29 mouse cellular contexts compared by ENCODE assay signal in the genomic region with DNA sequence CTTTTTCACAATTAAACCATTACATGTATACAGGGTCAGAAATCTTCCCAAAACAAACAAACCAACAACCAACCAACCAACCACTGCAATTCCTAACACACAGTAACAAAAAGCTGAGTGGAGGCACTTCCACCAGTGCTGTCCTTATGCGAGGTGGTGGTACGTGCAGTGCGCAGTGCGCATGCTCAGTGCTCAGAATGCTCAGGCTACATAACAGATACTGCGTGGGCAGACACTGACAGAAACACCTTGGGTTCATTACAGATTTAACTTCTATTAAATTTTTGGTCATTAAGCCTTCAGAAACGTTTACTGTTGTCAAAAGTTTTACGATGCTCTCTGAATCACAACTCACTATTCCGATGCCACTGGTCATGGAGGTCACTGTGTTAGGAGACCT. TPM values are rescaled to one million over a fixed set of nuclear protein-coding genes. Genes with fewer than 3 reads are reported as not detected.
DNase-seq lines count a peak whose midpoint lies in the region; ATAC-seq and TF ChIP-seq lines count a peak whose summit lies in the region.
"Had no signal": no experiment of that assay in that cellular context is flagged by ENCODE, and none has a peak within 500 bp of the region (broad histone marks: within the 10 kb centered on the region; RNA-seq: fewer than 3 reads in every experiment).

No protein-coding gene starts in this region.

- H3K4me1 ChIP-seq in kidney, embryonic 14.5 days (ENCODE audit: control insufficient read depth, insufficient read depth, low read length): peaks cover 10% of the 10 kb centered on the region; the same call in 1 of the 2 replicates
- H3K4me1 ChIP-seq in ES-E14 (ENCODE audit: control insufficient read depth in 2 of 2, insufficient read depth in 2 of 2, low read length in 2 of 2, poor library complexity in 1 of 2): 0 out of 4 replicates have a peak, but pooled peaks cover 0 to 2% of the 10 kb centered on the region in 2 experiments
- H3K4me1 ChIP-seq: forebrain, embryonic 10.5 days; hindbrain, embryonic 10.5 days; intestine, embryonic 15.5 days had no signal

- in situ Hi-C loops in ES-E14 (cut with MboI; ENCODE audit: low sequenced_read_pairs in 2 of 2, unreplicated experiment in 2 of 2): no loop called here

- no peaks in the 10 kb centered on the region for H3K27me3 ChIP-seq in kidney, embryonic 14.5 days (ENCODE audit: control insufficient read depth, insufficient read depth, low read length)
- H3K27me3 ChIP-seq: heart, embryonic 12.5 days; heart, embryonic 15.5 days; intestine, embryonic 15.5 days; Patski had no signal

- WGBS in kidney, embryonic 14.5 days: 71% methylated on average over 8 of the region's 8 CpGs

- 0 out of 2 replicates have a peak, but pooled peaks have one; percentile 72 for ATAC-seq in kidney, embryonic 14.5 days (ENCODE audit: low FRiP score, low TSS enrichment)
- no peak for ATAC-seq in cerebellum, adult (ENCODE audit: insufficient number of reproducible peaks, low FRiP score, low TSS enrichment)
- ATAC-seq: activated CD4-positive, CD25-positive, alpha-beta regulatory T cell, adult 4 months; CD4-positive, CD25-positive, alpha-beta regulatory T cell, adult 4 months; forebrain, embryonic 14.5 days; forebrain, postnatal 0 days; intestine, embryonic 15.5 days; Patski had no signal

- H3K4me3 ChIP-seq in kidney, embryonic 14.5 days (ENCODE audit: low read length): no peak overlapping the region
- no peak overlapping the region for H3K4me3 ChIP-seq in ES-E14 (ENCODE audit: insufficient read depth in 1 of 2, low read depth in 1 of 2, low read length in 2 of 2, poor library complexity in 1 of 2, severe bottlenecking in 1 of 2)
- H3K4me3 ChIP-seq: forebrain, embryonic 10.5 days; gastrocnemius, adult 2 months; heart, embryonic 12.5 days; heart, embryonic 15.5 days; hindbrain, embryonic 10.5 days; intestine, embryonic 15.5 days had no signal

- peaks cover 3% of the 10 kb centered on the region; the same call in 1 of the 2 replicates for H3K36me3 ChIP-seq in kidney, embryonic 14.5 days (ENCODE audit: control insufficient read depth, insufficient read depth, low read length)
- H3K36me3 ChIP-seq in ES-E14 (ENCODE audit: control insufficient read depth, insufficient read depth, low read length, poor library complexity, severe bottlenecking): no peaks in the 10 kb centered on the region
- H3K36me3 ChIP-seq: hindbrain, embryonic 10.5 days; intestine, embryonic 15.5 days had no signal

- H3K27ac ChIP-seq in kidney, embryonic 14.5 days (ENCODE audit: low read depth, low read length): no peak overlapping the region
- no peak overlapping the region for H3K27ac ChIP-seq in ES-E14 (ENCODE audit: insufficient read depth, low read depth, low read length, poor library complexity, severe bottlenecking)
- H3K27ac ChIP-seq: forebrain, embryonic 10.5 days; gastrocnemius, adult 2 months; heart, embryonic 15.5 days; hindbrain, embryonic 10.5 days; hindbrain, embryonic 14.5 days; intestine, embryonic 15.5 days had no signal

- no peak overlapping the region for H3K9ac ChIP-seq in kidney, embryonic 14.5 days (ENCODE audit: low read depth, low read length)
- no peak overlapping the region for H3K9ac ChIP-seq in ES-E14 (ENCODE audit: insufficient read depth, low read depth, low read length, poor library complexity, severe bottlenecking)
- H3K9ac ChIP-seq: forebrain, postnatal 0 days; heart, embryonic 12.5 days; heart, embryonic 15.5 days; hindbrain, embryonic 14.5 days; intestine, embryonic 15.5 days had no signal

- no peaks in the 10 kb centered on the region for H3K9me3 ChIP-seq in kidney, embryonic 14.5 days (ENCODE audit: control insufficient read depth, low read length)
- H3K9me3 ChIP-seq in ES-E14 (ENCODE audit: control insufficient read depth, insufficient read depth, low read depth, low read length): no peaks in the 10 kb centered on the region
- H3K9me3 ChIP-seq: forebrain, embryonic 10.5 days; G1E; heart, embryonic 12.5 days; heart, embryonic 15.5 days; hindbrain, embryonic 10.5 days; intestine, embryonic 15.5 days had no signal

- H3K4me2 ChIP-seq in kidney, embryonic 14.5 days (replicated peaks; ENCODE audit: low read depth, low read length): no peak overlapping the region
- H3K4me2 ChIP-seq: heart, embryonic 12.5 days; heart, embryonic 15.5 days; hindbrain, embryonic 14.5 days; intestine, embryonic 15.5 days had no signal

- no peak for DNase-seq in kidney, postnatal 10 days
- DNase-seq in kidney, postnatal 4 days: peak; percentile 8 to 19
- no peak for DNase-seq in kidney, adult 18-20 months
- DNase-seq in ES-E14 (ENCODE audit: low read depth, low spot score) (no peak), ZHBTc4 (ENCODE audit: low read depth, low spot score) (peak; percentile 36)
- DNase-seq: adrenal gland, adult 8-10 months; adrenal gland, postnatal 25 days; cerebellum, adult 18-20 months; cerebellum, adult 9-10 months; cerebellum, postnatal 14 days; forebrain, postnatal 0 days; gastrocnemius, adult 2 months; gastrocnemius, postnatal 14 days; heart, adult 11 months; heart, postnatal 10 days; heart, postnatal 36 days had no signal

TF ChIP-seq in ES-E14, 5 proteins besides CTCF, POLR2A, EP300 and RAD21:
- TF ChIP-seq ZNF384 (IDR thresholded peaks at IDR 0.05; ENCODE audit: low read depth, low read length): peak; percentile 53; the same call in 1 of the 2 replicates
- no peak for TF ChIP-seq ZC3H11A (IDR thresholded peaks at IDR 0.05; ENCODE audit: borderline replicate concordance, low read depth, low read length)
TF ChIP-seq in ES-E14: peak in this region for 1.

RNA-seq across cellular contexts. Expression of a gene that starts 18.2 kb away (rescaled TPM):
- polyA plus RNA-seq in kidney, embryonic 14.5 days (2014; fragmentation: Nextera tagmentation; extraction: Ambion mirVana): 19.8 and 23.8 TPM in 2 replicates
- total RNA-seq in ES-E14 (2012; rRNA removed): 13.6 and 18.8 TPM in 2 replicates

RNA-seq across cellular contexts. Expression of a gene that starts 18.3 kb away (rescaled TPM):
- polyA plus RNA-seq in kidney, embryonic 14.5 days (2014; fragmentation: Nextera tagmentation; extraction: Ambion mirVana): 3.0 and 4.3 TPM in 2 replicates
- total RNA-seq in ES-E14 (2012; rRNA removed): 3.5 and 4.4 TPM in 2 replicates

Comparison
In these comparisons a context has a peak if more than half of its experiments do, and no peak if none do; other contexts are left out.
1. DNase-seq: peak in kidney, postnatal 4 days (2 of 2) and ZHBTc4 (single experiment); none in kidney, postnatal 10 days (single experiment), kidney, adult 18-20 months (single experiment) and ES-E14 (single experiment).